Mouse (Mus musculus) heart, postnatal 0 days (tissue): Measurements from ENCODE around the gene Wwp2.

Experiments
- CTCF ChIP-seq: IDR thresholded peaks from 2 replicates; pipeline ENCODE4 v1.5.1; 2016; ENCODE audit warnings: antibody characterized with exemption, control low read depth, low read depth
- EP300 ChIP-seq: IDR thresholded peaks from 2 replicates; pipeline ENCODE4 v1.6.1; 2016; ENCODE audit warnings: antibody characterized with exemption, low read depth

GRCm38 (mm10) chr8:107387861-107388260, 48.3 kb upstream of the Wwp2 start:
- TF ChIP-seq CTCF = peak; percentile 49
- TF ChIP-seq EP300 = no peak
